Mouse (Mus musculus): Measurements from ENCODE around the gene Olfr1469. TPM values are rescaled to one million over a fixed set of nuclear protein-coding genes. Genes with fewer than 3 reads are reported as not detected.
"Not testable (repeated sequence)": the region's sequence is repeated elsewhere in the genome, so short reads cannot be mapped to it uniquely, and the experiment has no call there.

Gene Olfr1469
- polyA plus RNA-seq (2015; fragmentation: Nextera tagmentation; extraction: Ambion mirVana): not detected in 2 replicates

DNA sequence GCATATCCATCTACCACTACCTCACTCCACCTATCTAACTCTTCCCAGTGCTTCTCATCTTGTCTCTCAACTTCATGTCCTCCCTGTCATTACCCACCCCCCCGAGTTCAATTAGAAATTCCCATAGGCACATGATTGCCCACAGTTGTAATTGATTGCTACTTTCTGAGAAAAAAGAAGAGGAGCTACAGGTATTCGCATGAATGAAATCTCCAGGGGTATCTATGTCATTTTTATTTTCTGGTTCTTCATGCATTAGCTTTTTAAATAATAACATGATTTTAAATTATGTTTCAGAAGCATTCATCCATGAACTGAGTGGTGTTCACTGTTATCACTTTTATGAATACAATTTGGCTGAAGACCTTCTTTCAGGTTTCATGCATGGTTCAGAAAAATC, at the start of gene Olfr1469:
TSS of gene Olfr1469 (plus strand) at position 301 of the 400 bp plus-strand sequence.
- no peak for DNase-seq (ENCODE audit: low spot score)

DNA sequence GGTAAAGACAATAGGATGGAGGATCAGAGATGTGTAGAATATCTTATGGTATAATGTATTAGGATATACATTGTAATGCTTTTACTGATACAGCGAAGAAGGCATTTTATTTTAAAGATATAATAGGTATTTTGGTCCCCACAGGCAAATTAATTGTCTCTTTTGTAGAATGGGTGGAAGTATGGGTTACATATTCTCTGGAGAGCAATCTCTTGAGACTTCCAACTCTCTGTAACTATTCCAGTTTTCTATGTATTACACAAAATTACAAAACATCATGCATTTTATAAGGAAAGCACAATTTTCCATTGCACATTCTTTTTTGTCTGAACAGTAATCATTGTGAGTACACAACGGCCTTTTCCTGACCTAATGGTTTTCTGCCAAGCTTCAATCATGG, 45.7 kb upstream of the Olfr1469 start, which contains the start of gene Olfr1467:
TSS of gene Olfr1467 (plus strand) at position 301 of the 400 bp plus-strand sequence.
- DNase-seq (ENCODE audit: low spot score): no peak

DNA sequence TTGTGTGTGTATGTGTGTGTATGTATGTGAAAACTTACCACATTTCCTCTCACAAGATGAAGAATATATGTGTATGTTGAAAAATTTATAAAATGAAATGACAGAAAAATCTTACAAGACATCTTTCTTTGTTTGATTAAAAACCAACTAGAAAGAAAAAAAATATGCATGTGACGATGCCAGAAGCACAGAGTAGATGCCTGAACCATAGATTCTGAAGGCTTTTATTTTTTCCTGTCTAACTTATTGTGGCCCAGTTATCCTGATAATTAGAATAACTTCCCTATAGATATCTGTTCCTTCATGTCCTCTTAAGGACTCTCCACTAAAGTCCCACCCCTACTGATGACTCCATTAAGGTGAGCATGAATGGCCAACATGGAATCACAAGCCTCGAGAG, 35.5 kb downstream of the Olfr1469 start, which contains the start of gene Olfr1471:
TSS of gene Olfr1471 (plus strand) at position 301 of the 400 bp plus-strand sequence.
- not testable (repeated sequence) for DNase-seq (ENCODE audit: low spot score)

DNA sequence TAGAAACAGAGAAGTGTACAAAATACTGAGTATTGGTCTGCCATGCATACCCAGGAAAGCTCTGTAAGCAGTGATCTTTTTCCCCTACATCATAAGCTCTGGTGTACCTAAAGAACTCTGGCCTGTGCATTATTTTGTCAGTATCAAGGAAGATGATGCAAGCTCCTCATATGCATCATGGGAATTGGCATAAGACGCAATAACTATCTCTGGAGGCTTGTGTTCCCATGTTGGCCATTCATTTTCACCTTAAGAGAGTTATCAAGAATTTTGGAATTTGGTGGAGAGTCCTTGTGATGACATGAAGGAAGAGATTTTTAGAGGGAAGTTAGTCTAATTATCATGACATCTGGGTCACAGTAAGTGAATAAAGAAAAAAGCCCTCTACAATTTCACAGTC, 48.3 kb downstream of the Olfr1469 start, which contains the start of gene Olfr1472:
TSS of gene Olfr1472 (minus strand) at position 101 of the 400 bp plus-strand sequence.
- DNase-seq (ENCODE audit: low spot score): no peak

Other genes starting within 250 kb of the Olfr1469 start
- gene Olfr1461, start 244.8 kb upstream of the Olfr1469 start, polyA plus RNA-seq (2015; fragmentation: Nextera tagmentation; extraction: Ambion mirVana): not detected in 2 replicates
- not detected in 2 replicates for gene Olfr1462, start 222.1 kb upstream of the Olfr1469 start, polyA plus RNA-seq (2015; fragmentation: Nextera tagmentation; extraction: Ambion mirVana)
- gene Olfr1463, start 176.5 kb upstream of the Olfr1469 start, polyA plus RNA-seq (2015; fragmentation: Nextera tagmentation; extraction: Ambion mirVana): not detected in 2 replicates
- gene Olfr1465, start 92.3 kb upstream of the Olfr1469 start, polyA plus RNA-seq (2015; fragmentation: Nextera tagmentation; extraction: Ambion mirVana): not detected in 2 replicates
- not detected in 2 replicates for gene Olfr1466, start 69.0 kb upstream of the Olfr1469 start, polyA plus RNA-seq (2015; fragmentation: Nextera tagmentation; extraction: Ambion mirVana)
- gene Olfr1467, start 45.6 kb upstream of the Olfr1469 start, polyA plus RNA-seq (2015; fragmentation: Nextera tagmentation; extraction: Ambion mirVana): not detected in 2 replicates
- gene Olfr1471, start 35.6 kb downstream of the Olfr1469 start, polyA plus RNA-seq (2015; fragmentation: Nextera tagmentation; extraction: Ambion mirVana): not detected in 2 replicates
- gene Olfr1472, start 48.2 kb downstream of the Olfr1469 start, polyA plus RNA-seq (2015; fragmentation: Nextera tagmentation; extraction: Ambion mirVana): not detected in 2 replicates
- not detected in 2 replicates for gene Olfr1474, start 61.7 kb downstream of the Olfr1469 start, polyA plus RNA-seq (2015; fragmentation: Nextera tagmentation; extraction: Ambion mirVana)
- not detected in 2 replicates for gene Olfr1475, start 72.3 kb downstream of the Olfr1469 start, polyA plus RNA-seq (2015; fragmentation: Nextera tagmentation; extraction: Ambion mirVana)
- not detected in 2 replicates for gene Olfr1477, start 92.7 kb downstream of the Olfr1469 start, polyA plus RNA-seq (2015; fragmentation: Nextera tagmentation; extraction: Ambion mirVana)
- not detected in 2 replicates for gene Olfr1480, start 120.1 kb downstream of the Olfr1469 start, polyA plus RNA-seq (2015; fragmentation: Nextera tagmentation; extraction: Ambion mirVana)
- not detected in 2 replicates for gene Olfr1484, start 175.7 kb downstream of the Olfr1469 start, polyA plus RNA-seq (2015; fragmentation: Nextera tagmentation; extraction: Ambion mirVana)
- not detected in 2 replicates for gene Olfr1487, start 209.5 kb downstream of the Olfr1469 start, polyA plus RNA-seq (2015; fragmentation: Nextera tagmentation; extraction: Ambion mirVana)
- gene Olfr1489, start 223.8 kb downstream of the Olfr1469 start, polyA plus RNA-seq (2015; fragmentation: Nextera tagmentation; extraction: Ambion mirVana): not detected in 2 replicates
- not detected in 2 replicates for gene Olfr1490, start 243.2 kb downstream of the Olfr1469 start, polyA plus RNA-seq (2015; fragmentation: Nextera tagmentation; extraction: Ambion mirVana)

Data from thymus, postnatal 0 days (tissue).